Mouse (Mus musculus): Measurements from ENCODE around the gene Hs3st2.
"Not testable (repeated sequence)": the region's sequence is repeated elsewhere in the genome, so short reads cannot be mapped to it uniquely, and the experiment has no call there.

Hs3st2 gene

DNA sequence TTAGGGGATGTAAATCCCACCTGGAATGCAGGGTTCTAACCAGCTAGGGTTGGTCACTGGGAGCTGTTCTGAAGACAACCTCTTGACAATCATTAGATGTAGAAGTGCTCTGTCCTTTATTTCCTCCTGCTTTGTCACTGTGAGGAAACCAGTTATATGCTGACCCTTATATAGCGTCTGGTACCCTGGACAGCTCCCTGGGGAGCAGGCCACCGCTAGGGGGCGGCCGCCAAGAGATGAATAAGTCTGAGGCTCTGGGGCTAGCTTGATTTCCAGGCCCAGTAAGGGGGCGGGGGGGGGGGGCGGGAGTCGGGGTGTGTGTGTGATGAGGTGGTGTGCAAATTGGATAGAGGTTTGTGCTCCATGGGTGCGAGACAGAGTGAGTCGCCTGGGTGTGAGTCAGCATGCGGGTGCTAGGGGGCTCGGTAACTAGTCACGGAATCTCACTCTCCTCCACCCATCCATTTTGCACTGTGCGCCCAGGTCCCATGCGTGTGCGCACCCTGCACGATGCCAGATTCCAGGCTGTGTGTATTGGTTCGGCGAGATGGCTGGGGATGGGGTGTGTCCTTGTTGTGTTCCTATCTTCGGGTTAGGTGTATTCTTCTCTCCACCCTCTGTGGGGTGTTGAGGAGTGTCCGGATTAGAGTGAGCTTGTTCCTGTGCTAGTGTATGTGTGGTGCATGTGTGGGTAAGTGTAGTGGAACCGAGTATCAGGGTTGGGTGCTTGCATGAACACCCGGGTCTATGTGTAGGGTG, at the start of gene Hs3st2:
Gene Hs3st2 (plus strand): TSS at position 635 of the 759 bp plus-strand sequence.
- DNase-seq: peak; percentile 54

DNA sequence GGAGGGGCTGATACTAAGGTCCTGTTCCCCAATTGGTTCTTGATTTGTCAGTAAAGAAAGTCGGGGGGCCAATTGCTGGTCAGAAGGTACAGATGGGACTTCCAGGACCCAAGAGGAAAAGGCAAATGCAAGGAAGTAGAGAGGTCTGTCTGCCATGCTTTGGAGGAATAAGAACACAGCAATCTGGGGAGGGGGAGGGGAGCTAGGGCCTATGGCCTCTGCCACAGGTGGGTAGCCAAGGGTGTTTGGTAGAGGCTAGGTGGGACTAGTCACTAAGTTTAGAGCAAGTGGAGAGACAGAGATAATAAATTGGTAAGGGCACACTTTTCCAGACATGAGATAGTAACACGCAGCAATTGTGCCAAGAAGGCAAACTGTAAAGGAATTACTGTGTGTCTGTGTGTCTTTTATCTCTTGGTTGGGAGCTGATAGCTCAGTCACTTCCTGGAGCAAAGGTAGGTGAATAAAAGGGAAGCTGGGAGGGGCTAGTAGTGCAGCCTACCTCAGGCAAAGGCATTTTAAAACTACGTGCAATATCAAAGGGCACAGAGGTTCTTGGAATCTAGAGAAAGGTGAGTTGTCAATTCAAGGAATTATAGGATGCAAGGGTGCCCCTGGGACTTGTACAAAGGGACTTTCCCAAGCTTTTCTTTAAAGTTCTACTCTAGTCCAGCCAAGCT, 43.2 kb upstream of the Hs3st2 start:
- no peak for DNase-seq

DNA sequence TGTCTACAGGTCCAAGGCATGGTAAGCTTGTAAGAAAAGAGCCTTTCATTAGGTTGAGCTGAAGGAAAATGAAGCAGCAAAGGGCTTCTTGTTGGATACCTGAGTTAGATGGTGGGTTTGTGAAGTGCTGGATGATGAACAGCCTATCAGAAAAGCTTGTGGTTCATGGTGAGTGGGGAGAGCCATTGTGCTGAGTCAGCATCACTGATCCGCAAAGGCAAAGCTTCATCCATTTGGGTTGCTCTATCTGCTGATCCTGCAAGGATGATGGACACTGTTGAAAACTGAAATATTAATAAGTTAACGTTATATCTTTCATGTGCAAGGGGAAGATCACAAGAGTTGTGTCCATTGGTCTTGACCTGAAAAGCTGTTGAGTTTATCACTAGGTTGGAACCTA, 40.0 kb upstream of the Hs3st2 start:
- no peak for DNase-seq

DNA sequence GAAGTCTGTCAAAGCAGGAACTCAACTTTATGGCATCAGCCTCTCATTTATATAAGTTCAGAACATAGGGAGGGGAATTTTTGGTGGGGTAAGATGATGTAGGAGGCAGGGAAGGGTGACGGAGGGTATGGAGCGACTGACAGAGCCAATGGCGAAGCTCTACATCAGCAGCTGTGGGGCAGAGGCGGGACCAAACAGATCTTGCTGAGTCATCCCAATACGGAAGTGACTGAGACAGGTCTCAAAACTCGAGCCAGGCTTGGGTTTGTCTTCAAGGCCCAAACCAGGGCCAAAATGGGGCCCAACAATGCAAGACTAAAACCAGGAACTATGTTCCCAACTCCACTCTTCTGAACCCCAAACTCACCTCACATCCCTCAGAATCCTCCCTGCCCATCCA, 30.2 kb upstream of the Hs3st2 start:
- DNase-seq: not testable (repeated sequence)

DNA sequence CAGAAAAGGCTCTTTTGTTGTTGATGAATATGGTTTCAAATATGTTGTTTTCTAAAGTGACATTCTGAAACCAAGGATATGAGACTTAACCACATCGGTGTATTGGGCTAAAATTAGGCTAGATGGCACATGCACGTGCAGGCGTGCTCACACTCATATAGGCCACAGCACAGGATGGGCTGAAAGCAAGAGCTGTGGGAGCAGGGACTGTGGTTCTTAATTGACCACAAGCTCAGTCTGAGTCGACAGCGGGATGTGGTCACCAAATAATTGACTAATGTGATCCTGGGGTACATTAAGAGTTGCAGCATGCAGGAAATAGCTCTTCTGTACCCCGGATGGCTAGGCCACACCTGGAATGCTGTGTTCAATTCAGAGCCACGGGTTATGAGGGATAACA, 26.1 kb upstream of the Hs3st2 start:
- DNase-seq: no peak

DNA sequence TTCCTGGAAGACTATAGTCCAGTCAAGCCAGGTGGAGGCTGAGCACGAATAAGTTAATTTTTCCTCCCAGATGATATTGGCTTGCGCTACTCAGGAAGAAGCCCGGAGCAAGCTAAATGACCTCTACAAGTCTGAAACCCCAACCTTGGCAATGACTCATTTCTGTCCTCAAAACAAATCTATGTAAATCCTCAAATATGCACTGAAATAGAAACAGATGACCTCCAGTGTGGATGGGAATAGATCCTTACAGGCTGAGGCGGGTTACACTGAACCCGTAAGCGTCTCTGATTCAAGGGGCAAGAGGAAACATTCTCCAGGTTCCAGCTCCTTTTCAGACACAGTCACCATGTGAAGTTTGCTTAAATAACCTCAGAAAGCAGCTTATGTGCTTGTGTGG, 24.5 kb upstream of the Hs3st2 start:
- no peak for DNase-seq

DNA sequence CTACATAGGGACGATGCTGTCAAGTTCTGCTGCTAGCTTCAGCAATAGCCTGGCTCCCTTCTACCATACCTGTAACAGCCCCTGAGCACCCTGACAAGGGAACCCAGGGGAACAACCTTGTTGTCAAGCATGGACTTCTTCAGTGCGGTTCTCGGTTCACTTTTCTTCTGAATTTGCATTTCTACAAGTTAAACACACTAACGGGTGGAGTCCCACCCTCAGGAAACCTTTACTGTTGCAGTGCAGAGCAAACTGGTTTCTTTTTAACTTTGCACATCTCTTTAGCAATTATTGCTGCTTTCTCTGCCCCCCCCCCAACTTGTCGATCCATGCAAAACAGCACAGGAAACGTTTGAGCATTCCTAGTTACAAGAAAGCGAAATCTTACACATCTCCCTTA, 19.7 kb upstream of the Hs3st2 start:
- DNase-seq: no peak

DNA sequence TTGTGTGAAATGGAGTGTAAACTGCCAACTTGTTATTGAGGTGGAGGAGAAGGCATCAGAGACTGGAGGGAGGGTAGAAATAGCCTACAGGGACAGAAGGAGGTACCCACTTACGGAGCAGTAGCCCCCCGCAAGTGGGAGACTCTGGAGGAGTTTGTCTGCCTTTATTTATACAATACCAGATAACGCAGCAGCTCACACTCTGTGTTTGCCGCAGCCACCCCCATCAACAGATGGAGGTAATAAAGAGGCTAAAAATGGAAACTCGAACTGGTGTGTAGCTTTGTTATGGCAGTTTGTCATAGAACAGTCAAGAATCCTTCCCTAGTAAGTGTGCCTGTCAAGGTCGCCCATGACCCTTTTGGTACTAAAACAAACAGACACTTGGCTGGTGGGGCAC, 16.2 kb upstream of the Hs3st2 start:
- DNase-seq: no peak

DNA sequence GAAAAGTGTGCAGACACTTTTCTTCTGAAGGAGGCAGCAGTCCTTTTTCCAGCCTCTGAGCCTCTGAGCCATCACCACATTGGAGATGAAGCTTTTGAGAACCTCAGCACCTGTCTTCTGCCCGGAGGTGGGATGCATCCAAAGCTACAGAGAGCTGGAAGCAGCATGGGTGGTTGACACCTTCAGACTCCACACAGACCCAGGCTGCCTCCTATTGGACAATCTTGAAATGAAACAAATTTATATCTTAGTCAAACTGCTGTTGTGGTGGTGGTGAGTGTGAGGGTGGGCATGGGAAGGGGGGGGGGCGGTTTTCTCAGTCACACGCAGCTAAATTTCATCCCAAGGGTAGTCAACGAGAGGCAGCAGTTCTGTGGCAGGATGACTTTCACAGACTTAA, 12.7 kb upstream of the Hs3st2 start:
- DNase-seq: no peak

DNA sequence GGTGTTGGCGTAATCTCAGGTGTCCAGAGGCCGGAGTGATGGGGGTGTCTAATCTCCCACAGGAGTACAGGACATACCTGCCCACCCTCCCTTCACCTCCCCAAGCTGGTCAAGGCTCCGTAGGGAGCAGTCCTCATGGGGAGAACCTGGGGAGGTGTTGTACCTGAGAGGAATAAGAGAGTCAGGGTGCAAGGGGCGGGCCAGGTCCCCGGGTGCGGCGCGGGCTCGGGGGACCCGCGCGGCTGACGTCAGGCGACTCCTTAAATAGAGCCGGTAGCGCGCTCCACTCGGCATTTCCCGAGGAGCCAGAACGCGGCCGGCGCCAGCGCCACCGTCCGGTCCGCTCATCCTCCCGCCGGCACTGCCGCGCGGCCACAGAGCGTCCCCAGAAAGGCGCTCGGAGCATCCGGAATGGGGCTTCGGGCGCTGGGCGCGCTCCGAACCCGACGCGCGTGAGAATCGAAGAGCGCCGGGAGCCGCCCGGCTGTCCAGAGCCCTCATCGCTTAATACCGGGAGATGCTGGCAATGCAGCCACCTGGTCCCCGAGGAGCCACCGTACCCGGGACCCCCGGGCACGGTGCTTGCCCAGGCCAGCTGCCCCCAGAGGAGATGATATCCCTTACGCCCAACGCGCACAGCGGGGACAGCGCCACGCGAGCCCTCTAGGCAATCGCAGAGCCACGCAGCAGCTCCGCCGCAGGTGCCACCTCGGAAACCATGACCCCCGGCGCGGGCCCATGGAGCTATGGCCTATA, 503 bp downstream of the Hs3st2 start:
- no peak for DNase-seq

DNA sequence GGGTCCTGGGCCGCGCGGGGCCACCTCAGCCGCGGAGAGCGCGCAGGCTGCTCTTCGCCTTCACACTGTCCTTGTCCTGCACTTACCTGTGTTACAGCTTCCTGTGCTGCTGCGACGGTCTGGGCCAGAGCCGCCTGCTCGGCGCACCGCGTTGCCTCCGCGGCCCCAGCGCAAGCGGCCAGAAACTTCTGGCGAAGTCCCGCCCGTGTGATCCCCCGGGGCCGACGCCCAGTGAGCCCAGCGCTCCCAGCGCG, 1.0 kb downstream of the Hs3st2 start:
- DNase-seq: no peak

DNA sequence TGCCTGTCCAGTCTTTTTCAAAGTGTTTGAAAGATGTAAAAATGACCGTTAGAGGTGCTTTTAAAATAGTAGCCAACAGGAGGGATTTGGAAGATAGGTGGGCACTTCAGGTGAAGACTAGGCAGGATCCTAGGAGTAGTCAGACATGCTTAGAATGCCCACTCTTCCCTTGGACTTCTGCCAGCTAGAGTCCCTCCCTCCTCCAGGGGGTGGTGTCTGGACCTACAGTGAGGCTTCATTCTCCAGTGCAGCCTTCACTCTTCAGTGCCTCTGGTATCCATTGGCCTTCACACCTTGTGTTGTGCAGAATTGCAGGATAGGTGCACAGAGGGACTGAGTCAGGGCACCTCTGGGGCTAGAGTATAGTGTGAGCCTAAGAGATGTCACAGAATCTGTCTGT, 2.2 kb downstream of the Hs3st2 start:
- peak; percentile 5 for DNase-seq

DNA sequence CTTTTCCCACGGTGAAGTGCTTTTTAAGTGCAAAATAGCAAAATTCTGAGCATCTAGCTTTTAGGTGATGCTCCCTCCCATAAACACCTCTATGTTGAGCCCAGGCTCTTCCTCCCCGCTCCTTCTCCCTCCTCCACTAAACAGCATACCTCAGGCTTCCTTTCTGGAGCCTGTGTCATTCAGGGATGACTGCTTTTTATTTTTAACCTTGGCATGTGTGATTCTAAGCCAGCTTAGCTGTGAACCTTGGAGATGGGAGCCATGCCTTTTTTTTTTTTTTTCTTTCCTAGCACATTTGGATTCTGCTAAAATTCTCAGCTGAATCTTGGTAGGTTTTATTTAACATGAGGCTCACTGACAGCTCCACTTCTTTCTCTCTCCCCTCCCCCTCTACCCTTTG, 3.2 kb downstream of the Hs3st2 start:
- DNase-seq: no peak

DNA sequence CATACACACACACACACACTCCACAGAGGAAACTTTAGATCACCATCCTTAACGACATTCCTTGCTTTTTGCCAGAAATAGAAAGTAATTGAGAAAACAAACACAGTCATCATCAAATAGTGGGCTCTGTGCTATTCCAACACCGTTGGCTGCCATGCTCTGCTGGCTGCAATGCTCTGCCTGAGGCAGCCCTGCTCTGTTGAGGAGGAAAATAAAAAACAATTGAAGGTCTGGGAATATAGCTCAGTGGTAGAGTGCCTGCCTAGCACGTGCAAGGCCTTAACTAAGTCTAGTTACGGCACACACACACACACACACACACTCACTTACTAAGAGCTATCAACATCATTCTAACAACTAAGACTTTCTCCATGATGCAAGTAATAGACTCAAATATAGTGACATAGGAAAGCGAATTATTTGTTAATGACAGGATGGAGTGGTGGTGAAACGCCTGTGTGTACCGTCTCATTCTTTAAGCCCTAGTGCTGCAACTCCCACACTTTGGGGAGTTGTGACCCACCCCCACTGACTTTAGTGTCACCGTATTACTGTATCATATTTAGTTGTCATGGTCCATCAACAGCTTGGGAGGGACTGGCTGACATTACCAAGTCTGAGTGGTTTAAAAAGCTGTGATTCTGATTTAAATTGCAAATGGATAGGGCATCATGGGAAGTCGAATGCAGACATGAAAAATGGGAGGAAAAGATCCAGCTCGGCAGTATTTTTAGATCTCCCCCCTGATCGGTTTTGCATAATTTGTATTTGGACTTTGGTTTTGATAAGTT, 19.3 kb downstream of the Hs3st2 start:
- no peak for DNase-seq

DNA sequence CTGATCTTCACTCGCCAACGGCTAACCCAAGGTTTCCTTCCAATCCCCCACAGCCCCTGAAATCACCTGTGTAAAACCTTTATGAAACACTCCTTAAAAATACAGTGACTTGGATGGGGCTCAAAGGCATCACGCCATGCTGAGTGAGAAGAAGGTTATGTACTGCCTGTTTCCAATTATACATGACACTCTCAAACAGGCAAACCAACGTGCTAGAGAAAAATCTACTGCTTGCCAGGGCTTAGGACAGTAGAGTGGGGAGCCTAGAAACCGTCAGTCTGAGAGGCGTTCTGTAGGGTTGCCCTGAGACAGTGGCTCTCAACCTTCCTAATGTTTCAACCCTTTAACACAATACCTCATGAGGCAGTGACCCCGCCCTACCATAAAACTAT, 19.8 kb downstream of the Hs3st2 start:
- DNase-seq: no peak

DNA sequence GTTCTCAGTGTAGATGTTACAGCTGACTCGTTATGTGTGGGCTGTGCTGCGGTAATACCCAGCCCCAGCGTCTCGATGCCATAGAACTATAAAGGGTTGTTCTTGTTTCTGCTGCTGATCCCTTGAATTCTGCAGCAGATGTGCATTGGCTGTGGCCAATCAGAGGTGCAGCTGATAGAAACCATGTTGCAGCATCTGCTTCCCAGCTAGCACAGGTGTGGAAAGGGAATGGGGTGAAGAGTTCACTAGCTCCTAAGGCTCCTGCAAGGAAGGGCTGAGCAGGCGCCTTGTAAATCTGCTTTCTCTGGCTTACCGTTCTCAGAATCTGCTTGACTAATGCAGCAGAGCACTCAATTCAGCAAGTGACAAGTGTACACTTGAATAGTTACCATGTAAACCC, 45.2 kb downstream of the Hs3st2 start:
- no peak for DNase-seq

DNA sequence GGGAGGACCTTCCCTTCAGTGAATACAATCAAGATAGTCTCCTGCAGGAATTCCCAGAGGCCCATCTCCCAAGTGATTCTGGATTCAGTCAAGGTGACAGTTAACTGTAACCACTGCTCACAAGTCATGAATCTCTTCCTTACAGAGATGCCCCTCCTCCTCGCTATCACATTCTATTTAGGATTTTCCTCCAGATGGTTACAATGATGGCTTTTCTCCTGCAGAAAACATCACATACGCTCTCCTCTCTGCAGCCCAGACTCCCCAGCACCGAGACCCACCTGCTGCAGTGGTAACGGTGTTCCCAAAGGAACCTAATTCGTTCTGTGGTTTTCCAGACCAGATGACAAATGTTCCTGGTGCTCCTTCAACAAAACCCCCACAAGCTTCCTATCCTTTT, 49.5 kb downstream of the Hs3st2 start:
- no peak for DNase-seq

DNA sequence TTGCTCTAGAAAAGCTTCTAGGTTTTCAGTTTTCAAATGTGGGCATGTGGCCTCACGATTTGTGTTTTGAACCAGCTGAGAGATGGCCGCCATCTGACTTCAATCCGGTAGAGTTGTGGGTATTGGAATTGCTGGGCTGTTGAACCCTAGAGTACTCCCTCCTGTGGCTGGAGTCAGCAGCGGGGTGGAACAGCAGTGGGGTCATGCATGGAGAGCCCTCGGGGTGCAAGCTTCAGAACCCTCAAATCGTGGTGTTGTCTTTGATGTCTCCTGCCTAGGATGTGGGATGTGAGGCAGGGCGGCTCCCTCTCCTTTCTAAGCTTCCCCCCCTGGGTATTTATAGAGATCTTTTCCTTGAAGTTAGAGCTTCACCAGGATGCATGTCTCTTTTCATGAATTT, 52.7 kb downstream of the Hs3st2 start:
- no peak for DNase-seq

DNA sequence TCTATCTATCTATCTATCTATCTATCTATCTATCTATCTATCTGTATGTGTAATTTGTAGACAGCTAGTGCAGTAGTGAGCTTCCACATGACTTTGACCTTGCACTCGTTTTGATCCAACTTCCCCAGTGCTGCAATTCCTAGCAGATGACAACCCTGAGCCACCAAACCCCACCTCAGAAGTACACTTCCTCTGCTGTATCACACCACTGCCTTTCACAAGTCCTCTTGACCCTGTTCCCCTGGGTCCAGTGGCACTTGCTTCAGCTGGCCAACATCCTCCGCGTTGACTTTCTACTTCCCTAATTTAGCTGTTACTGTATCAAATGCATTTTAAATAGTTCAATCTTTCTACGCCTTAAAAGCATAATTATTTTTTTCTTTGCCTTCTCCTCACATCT, 54.6 kb downstream of the Hs3st2 start:
- peak; percentile 8 for DNase-seq

DNA sequence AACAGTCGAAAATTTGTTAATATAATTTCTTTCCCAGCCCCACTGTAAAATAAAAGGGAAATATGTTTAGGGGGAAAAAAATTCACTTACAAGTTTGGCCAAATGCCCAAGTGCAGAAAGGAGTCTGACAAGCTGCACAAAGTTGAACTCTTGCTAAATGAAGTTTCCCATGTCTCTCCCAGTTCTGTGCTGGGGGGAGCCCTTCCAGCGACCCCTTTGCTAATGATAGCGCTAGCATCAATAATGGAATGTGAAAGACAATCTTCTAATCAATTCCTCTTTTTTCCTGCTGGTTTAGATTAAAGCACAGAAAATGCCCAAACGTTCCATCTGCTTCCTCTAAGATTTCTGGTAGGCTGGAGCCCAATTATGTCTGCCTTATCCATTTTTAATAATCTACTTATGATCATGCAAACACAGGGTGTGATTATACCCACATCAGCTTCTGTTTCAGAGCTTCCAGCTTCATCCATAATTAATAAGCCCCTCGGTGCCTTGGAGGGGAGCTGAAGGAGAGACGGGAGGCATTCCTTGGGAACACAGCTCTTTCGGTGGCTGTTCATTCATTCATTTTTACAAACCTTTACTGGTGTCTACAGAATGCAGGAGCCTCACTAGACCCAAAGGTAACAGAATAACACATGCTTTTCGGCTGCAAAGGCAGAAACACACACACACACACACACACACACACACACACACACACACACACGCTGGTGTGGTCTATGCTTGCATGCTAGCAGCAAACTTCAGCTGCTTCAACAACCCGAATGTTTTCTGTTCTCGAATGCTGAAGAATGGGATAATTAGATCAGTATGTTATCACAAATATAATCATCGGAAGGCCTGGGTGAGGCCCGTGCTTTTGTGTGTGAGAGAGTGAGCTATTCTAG, 59.5 kb downstream of the Hs3st2 start:
- no peak for DNase-seq

DNA sequence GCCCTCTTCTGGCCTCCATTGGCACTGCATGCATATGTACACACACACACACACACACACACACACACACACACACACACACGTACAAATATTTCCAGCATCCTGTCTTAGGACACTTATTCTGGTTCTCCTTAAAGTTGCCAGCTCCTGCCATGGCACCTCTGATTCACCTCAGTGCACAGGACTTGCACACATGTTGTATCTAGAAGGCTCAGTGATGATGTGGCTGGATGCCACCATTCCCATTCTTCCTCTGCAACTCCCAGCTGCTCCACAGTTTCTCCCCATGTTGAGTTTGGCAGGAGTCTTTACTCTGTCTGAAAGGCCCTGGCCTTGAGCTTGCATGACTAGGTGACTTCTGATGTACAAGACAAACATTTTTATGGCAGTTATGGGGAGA, 65.1 kb downstream of the Hs3st2 start:
- no peak for DNase-seq

DNA sequence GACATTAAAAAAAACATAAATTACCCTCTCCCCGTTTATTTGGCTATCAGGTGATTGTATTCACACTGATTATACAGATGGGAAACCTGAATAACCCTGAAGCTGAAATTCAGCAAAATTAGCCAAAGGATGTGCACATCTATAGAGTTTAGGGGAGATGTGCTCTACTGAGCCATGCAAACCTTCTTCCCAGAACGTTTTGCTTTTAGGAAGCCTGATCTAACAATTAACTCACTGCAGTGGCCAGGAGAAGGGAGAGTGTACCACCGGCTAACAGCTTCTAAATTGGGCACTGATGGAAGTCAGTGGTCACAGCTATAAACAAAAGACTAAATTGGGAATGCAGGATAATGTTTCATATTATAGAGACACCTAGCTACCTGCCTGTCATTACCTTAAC, 66.4 kb downstream of the Hs3st2 start:
- no peak for DNase-seq

DNA sequence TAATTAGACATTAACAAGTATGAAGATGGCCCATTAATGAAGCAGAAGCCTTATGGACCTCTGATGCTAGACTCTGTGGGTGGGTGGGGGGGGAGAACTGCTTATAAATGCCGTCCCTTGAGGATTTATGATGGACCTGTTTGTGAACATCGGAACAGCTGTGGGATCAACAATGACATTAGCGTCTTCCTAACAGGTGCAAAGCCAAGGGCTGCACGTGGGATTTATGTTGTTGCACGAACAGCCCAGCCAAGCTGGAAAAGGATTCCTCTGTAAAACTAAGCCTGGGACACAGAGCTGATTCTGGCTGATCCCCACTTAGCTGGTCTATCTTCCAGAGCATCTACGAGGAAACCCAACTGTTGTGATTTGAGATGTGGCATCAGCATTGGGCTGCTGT, 69.0 kb downstream of the Hs3st2 start:
- no peak for DNase-seq

All from lung, postnatal 10 days (tissue).